Mouse (Mus musculus) liver, postnatal 0 days (tissue): ENCODE measurements around the gene Sp4.

ENCODE experiments used
- CTCF ChIP-seq: sonication (generic); IDR thresholded peaks from 2 replicates; pipeline ENCODE4 v1.5.1; 2016; ENCODE audit warnings: antibody characterized with exemption, low read depth
- EP300 ChIP-seq: IDR thresholded peaks from 2 replicates; pipeline ENCODE4 v1.6.1; 2016; ENCODE audit warnings: antibody characterized with exemption, low read depth, mild to moderate bottlenecking

GRCm38 (mm10) chr12:118327566-118327965 is 26.3 kb upstream of the Sp4 start:
- TF ChIP-seq CTCF (no peak), EP300 (no peak)
